Mouse (Mus musculus) lung, postnatal 25 days (tissue): ENCODE data around the gene Os9.
"Not testable (repeated sequence)": the region's sequence is repeated elsewhere in the genome, so short reads cannot be mapped to it uniquely, and the experiment has no call there.

Source experiments
- DNase-seq: peaks from one replicate; pipeline ENCODE4 v3.0.0; 2022; ENCODE audit warnings: low spot score

Os9 gene

GRCm38 (mm10) chr10:127080901-127081780 lies 39.8 kb downstream of the Os9 start:
- no peak for DNase-seq

- DNase-seq: no peak
These were observed 41.1 kb downstream of the Os9 start for GRCm38 (mm10) chr10:127079665-127080391.

GRCm38 (mm10) chr10:127078677-127079575 lies 42.0 kb downstream of the Os9 start:
- no peak for DNase-seq

GRCm38 (mm10) chr10:127078001-127078676 lies 42.8 kb downstream of the Os9 start:
- DNase-seq: no peak

- no peak for DNase-seq
These were observed 43.4 kb downstream of the Os9 start for GRCm38 (mm10) chr10:127077515-127077914.

- no peak for DNase-seq
These were observed 44.8 kb downstream of the Os9 start for GRCm38 (mm10) chr10:127076082-127076481.

GRCm38 (mm10) chr10:127075651-127076050 lies 45.3 kb downstream of the Os9 start:
- DNase-seq: no peak

GRCm38 (mm10) chr10:127075080-127075479 lies 45.9 kb downstream of the Os9 start, which contains the start of gene Agap2:
TSS of gene Agap2 (plus strand) at chr10:127075284.
- DNase-seq: peak; percentile 64

- DNase-seq: no peak
These were observed 47.0 kb downstream of the Os9 start for GRCm38 (mm10) chr10:127073981-127074380.

- not testable (repeated sequence) for DNase-seq
These were observed 48.0 kb downstream of the Os9 start for GRCm38 (mm10) chr10:127072969-127073368.

- DNase-seq: not testable (repeated sequence)
These were observed 48.7 kb downstream of the Os9 start for GRCm38 (mm10) chr10:127072270-127072669.

GRCm38 (mm10) chr10:127071203-127071602 lies 49.7 kb downstream of the Os9 start:
- no peak for DNase-seq

GRCm38 (mm10) chr10:127070190-127071121 lies 50.5 kb downstream of the Os9 start, which contains the start of gene Tspan31:
TSS of gene Tspan31 (minus strand) at chr10:127070264.
- peak; percentile 97 for DNase-seq

- no peak for DNase-seq
These were observed 51.4 kb downstream of the Os9 start for GRCm38 (mm10) chr10:127069281-127070189.

GRCm38 (mm10) chr10:127068360-127069038 lies 52.4 kb downstream of the Os9 start:
- DNase-seq: no peak

GRCm38 (mm10) chr10:127066519-127067018 lies 54.4 kb downstream of the Os9 start:
- DNase-seq: no peak

GRCm38 (mm10) chr10:127065981-127066380 lies 55.0 kb downstream of the Os9 start:
- DNase-seq: no peak
